In the genomic region with DNA sequence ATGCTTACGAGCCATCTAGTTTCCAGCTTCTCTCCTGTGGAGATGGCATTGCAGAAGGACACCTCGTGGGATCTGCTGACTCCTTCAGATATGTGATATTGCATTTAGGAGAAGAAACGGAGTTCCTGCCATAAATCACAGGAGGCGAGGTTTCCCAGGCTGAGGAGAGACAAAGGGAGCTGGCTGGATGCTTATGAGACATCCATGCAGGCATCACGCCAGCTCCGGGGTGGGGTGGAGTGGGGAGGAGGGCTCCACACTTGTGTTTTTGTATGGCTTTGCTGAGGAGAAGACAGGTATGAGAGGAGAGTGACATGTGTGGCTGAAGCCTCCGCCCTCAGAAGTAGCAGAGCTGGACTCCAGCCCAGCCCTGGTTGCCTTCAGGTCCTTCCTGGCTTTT, we compare ENCODE assay signal across 14 mouse cellular contexts. TPM values are rescaled to one million over a fixed set of nuclear protein-coding genes. Genes with fewer than 3 reads are reported as not detected.
DNase-seq lines count a peak whose midpoint lies in the region; ATAC-seq lines count a peak whose summit lies in the region.
"Had no signal": no experiment of that assay in that cellular context is flagged by ENCODE, and none has a peak within 500 bp of the region (broad histone marks: within the 10 kb centered on the region; RNA-seq: fewer than 3 reads in every experiment).

No protein-coding gene starts in this region.

- 30% methylated on average over 7 of the region's 7 CpGs for WGBS in kidney, embryonic 15.5 days

- peaks cover 29% of the 10 kb centered on the region for H3K4me1 ChIP-seq in kidney, embryonic 15.5 days

- no peaks in the 10 kb centered on the region for H3K36me3 ChIP-seq in kidney, embryonic 15.5 days
- H3K36me3 ChIP-seq: embryonic facial prominence, embryonic 12.5 days; limb, embryonic 10.5 days; midbrain, embryonic 15.5 days had no signal

- no peaks in the 10 kb centered on the region for H3K27me3 ChIP-seq in kidney, embryonic 15.5 days
- H3K27me3 ChIP-seq: embryonic facial prominence, embryonic 12.5 days; midbrain, embryonic 15.5 days had no signal

- H3K4me3 ChIP-seq in kidney, embryonic 15.5 days (replicated peaks) = no peak overlapping the region
- H3K4me3 ChIP-seq: embryonic facial prominence, embryonic 12.5 days; limb, embryonic 10.5 days; midbrain, embryonic 15.5 days had no signal

- H3K27ac ChIP-seq in kidney, embryonic 15.5 days = peak overlapping the region; percentile 3; the same call in 1 of the 2 replicates
- H3K27ac ChIP-seq: embryonic facial prominence, embryonic 12.5 days; limb, embryonic 10.5 days; macrophage; midbrain, embryonic 15.5 days had no signal

- H3K9me3 ChIP-seq in kidney, embryonic 15.5 days (replicated peaks) = peaks cover 7% of the 10 kb centered on the region
- H3K9me3 ChIP-seq: embryonic facial prominence, embryonic 12.5 days; limb, embryonic 10.5 days; midbrain, embryonic 15.5 days had no signal

- H3K4me2 ChIP-seq in kidney, embryonic 15.5 days = peak overlapping the region; percentile 23
- H3K4me2 ChIP-seq: embryonic facial prominence, embryonic 12.5 days; midbrain, embryonic 15.5 days had no signal

- ATAC-seq in frontal cortex, adult (ENCODE audit: low TSS enrichment) = peak; percentile 56
- 0 out of 2 replicates have a peak, but pooled peaks have one; percentile 7 for ATAC-seq in kidney, embryonic 15.5 days (replicated peaks; ENCODE audit: low FRiP score)
- ATAC-seq: midbrain, embryonic 15.5 days had no signal

- DNase-seq in frontal cortex, postnatal 25 days (ENCODE audit: low spot score in 2 of 2) = no peak
- DNase-seq in kidney, adult 8-10 months = no peak
- peak; percentile 30 for DNase-seq in right cerebral cortex, postnatal 4 days
- DNase-seq in right cerebral cortex, postnatal 36 days (ENCODE audit: low spot score in 2 of 2) = no peak
- DNase-seq in layer of hippocampus, postnatal 10 days (ENCODE audit: low spot score in 2 of 2) = no peak
- DNase-seq: cerebellum, adult 9-10 months; heart, adult 18-20 months; thymus, postnatal 14 days had no signal

- no peak overlapping the region for H3K9ac ChIP-seq in kidney, embryonic 15.5 days
- H3K9ac ChIP-seq: embryonic facial prominence, embryonic 12.5 days; midbrain, embryonic 15.5 days had no signal

RNA-seq across cellular contexts. Expression of a gene that starts 50.3 kb away (rescaled TPM):
- 19.8 and 20.0 TPM in 2 replicates for polyA plus RNA-seq in kidney, embryonic 15.5 days (2015; fragmentation: Nextera tagmentation; extraction: Ambion mirVana)
- total RNA-seq in layer of hippocampus, postnatal 10 days (2021) = 100 to 1,000 TPM in 1 of 2 experiments, 10 to 100 TPM in 1; 94.1 to 100 TPM
- polyA plus RNA-seq: macrophage had no signal
